Mouse (Mus musculus): ENCODE measurements around the gene Krt20.

DNA sequence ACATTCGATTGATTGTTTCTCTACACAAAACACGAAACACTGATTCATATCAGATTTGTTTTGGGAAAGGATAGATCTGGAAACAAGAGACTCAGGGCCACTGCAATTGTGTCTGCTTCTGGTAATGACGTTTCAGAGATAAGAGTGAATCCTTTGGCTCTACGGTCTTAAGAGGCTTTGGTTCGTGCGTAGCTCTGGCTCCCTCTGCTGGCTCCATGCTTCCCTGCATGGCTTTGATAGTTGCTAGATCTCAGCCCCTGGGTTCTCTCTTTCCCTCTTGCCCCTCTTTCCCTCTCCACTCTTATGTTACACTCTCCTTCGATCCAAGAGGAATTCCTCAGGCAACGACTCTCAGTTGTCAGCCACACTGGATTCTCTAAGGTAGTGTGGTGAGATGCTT is 25.2 kb upstream of the Krt20 start:
- TF ChIP-seq POLR2A (IDR thresholded peaks at IDR 0.05; ENCODE audit: borderline replicate concordance, extremely low read depth, low read depth, low read length) = no peak
- peak; percentile 98 for TF ChIP-seq CTCF (IDR thresholded peaks at IDR 0.05; ENCODE audit: insufficient read depth, low read length)
